In genomic region chr7:144838522-144839503, GRCm38 (mm10) we compare ENCODE assay signal across 9 mouse cellular contexts. TPM values are rescaled to one million over a fixed set of nuclear protein-coding genes. Genes with fewer than 3 reads are reported as not detected.
DNase-seq lines count a peak whose midpoint lies in the region; ATAC-seq lines count a peak whose summit lies in the region.
"Had no signal": no experiment of that assay in that cellular context is flagged by ENCODE, and none has a peak within 500 bp of the region (broad histone marks: within the 10 kb centered on the region; RNA-seq: fewer than 3 reads in every experiment).

No protein-coding gene starts in this region.

- peak overlapping the region; percentile 40 for H3K9ac ChIP-seq in kidney, embryonic 14.5 days (ENCODE audit: low read depth, low read length)
- H3K9ac ChIP-seq in forebrain, embryonic 12.5 days = peak overlapping the region; percentile 33
- H3K9ac ChIP-seq in limb, embryonic 15.5 days = no peak overlapping the region

- H3K4me2 ChIP-seq in kidney, embryonic 14.5 days (replicated peaks; ENCODE audit: low read depth, low read length) = peak overlapping the region; percentile 69
- peak overlapping the region; percentile 60 for H3K4me2 ChIP-seq in forebrain, embryonic 12.5 days
- H3K4me2 ChIP-seq in limb, embryonic 15.5 days = peak overlapping the region; percentile 84

- H3K4me1 ChIP-seq in kidney, embryonic 14.5 days (ENCODE audit: control insufficient read depth, insufficient read depth, low read length) = peaks cover 11% of the 10 kb centered on the region
- peaks cover 21% of the 10 kb centered on the region for H3K4me1 ChIP-seq in forebrain, embryonic 12.5 days
- H3K4me1 ChIP-seq in limb, embryonic 15.5 days = peaks cover 17% of the 10 kb centered on the region

- H3K4me3 ChIP-seq in kidney, embryonic 14.5 days (ENCODE audit: low read length) = peak overlapping the region; percentile 44
- peak overlapping the region; percentile 43 for H3K4me3 ChIP-seq in forebrain, embryonic 12.5 days (replicated peaks)
- peak overlapping the region; percentile 43 for H3K4me3 ChIP-seq in limb, embryonic 15.5 days

- H3K27me3 ChIP-seq in kidney, embryonic 14.5 days (ENCODE audit: control insufficient read depth, insufficient read depth, low read length) = peaks cover 60% of the 10 kb centered on the region
- H3K27me3 ChIP-seq in forebrain, embryonic 12.5 days = peaks cover 96% of the 10 kb centered on the region
- H3K27me3 ChIP-seq in limb, embryonic 15.5 days = peaks cover 88% of the 10 kb centered on the region

- under 1% methylated on average over 85 of the region's 94 CpGs for WGBS in kidney, embryonic 14.5 days
- under 1% methylated on average over 94 of the region's 94 CpGs for WGBS in forebrain, embryonic 12.5 days
- WGBS in limb, embryonic 15.5 days = under 1% methylated on average over 94 of the region's 94 CpGs

- peak; percentile 61 for ATAC-seq in kidney, embryonic 14.5 days (ENCODE audit: low FRiP score, low TSS enrichment)
- peak; percentile 39; the same call in 1 of the 2 replicates for ATAC-seq in forebrain, embryonic 12.5 days (ENCODE audit: low FRiP score)
- no peak for ATAC-seq in limb, embryonic 15.5 days (ENCODE audit: insufficient number of reproducible peaks, low FRiP score, low TSS enrichment, low read depth)
- ATAC-seq in cerebellum, adult (ENCODE audit: insufficient number of reproducible peaks, low FRiP score, low TSS enrichment) = no peak

- no peak overlapping the region for H3K27ac ChIP-seq in kidney, embryonic 14.5 days (ENCODE audit: low read depth, low read length)
- H3K27ac ChIP-seq in forebrain, embryonic 12.5 days = 0 out of 2 replicates have a peak overlapping the region, but pooled peaks have one; percentile 36
- H3K27ac ChIP-seq in limb, embryonic 15.5 days = no peak overlapping the region
- H3K27ac ChIP-seq: macrophage had no signal

- no peaks in the 10 kb centered on the region for H3K36me3 ChIP-seq in kidney, embryonic 14.5 days (ENCODE audit: control insufficient read depth, insufficient read depth, low read length)
- no peaks in the 10 kb centered on the region for H3K36me3 ChIP-seq in forebrain, embryonic 12.5 days (replicated peaks)
- H3K36me3 ChIP-seq in limb, embryonic 15.5 days = no peaks in the 10 kb centered on the region

- H3K9me3 ChIP-seq in kidney, embryonic 14.5 days (ENCODE audit: control insufficient read depth, low read length) = no peaks in the 10 kb centered on the region
- H3K9me3 ChIP-seq in forebrain, embryonic 12.5 days = no peaks in the 10 kb centered on the region
- H3K9me3 ChIP-seq in limb, embryonic 15.5 days = no peaks in the 10 kb centered on the region

- no peak for DNase-seq in kidney, adult 18-20 months
- DNase-seq in R1 (ENCODE audit: low read depth, low spot score) = peak; percentile 74
- DNase-seq in right cerebral cortex, postnatal 10 days (ENCODE audit: low spot score in 2 of 2) = peak; percentile 26 to 33
- no peak for DNase-seq in spleen, postnatal 14 days (ENCODE audit: low spot score in 2 of 2)

RNA-seq across cellular contexts. Expression of gene Fgf3, which starts 0.9 kb away (rescaled TPM):
- polyA plus RNA-seq in kidney, embryonic 14.5 days (2014; fragmentation: Nextera tagmentation; extraction: Ambion mirVana) = 0.18 and 0.70 TPM in 2 replicates
- polyA plus RNA-seq in forebrain, embryonic 12.5 days (2016; fragmentation: Nextera tagmentation; extraction: Ambion mirVana) = 1.2 and 4.4 TPM in 2 replicates
- 0.06 and 0.12 TPM in 2 replicates for polyA plus RNA-seq in limb, embryonic 15.5 days (2015; fragmentation: Nextera tagmentation; extraction: Ambion mirVana)
- polyA plus RNA-seq: macrophage had no signal

RNA-seq across cellular contexts. Expression of gene Fgf4, which starts 8.4 kb away (rescaled TPM):
- not detected in 2 replicates for polyA plus RNA-seq in kidney, embryonic 14.5 days (2014; fragmentation: Nextera tagmentation; extraction: Ambion mirVana)
- not detected in 2 replicates for polyA plus RNA-seq in forebrain, embryonic 12.5 days (2016; fragmentation: Nextera tagmentation; extraction: Ambion mirVana)
- 0.38 and 0.61 TPM in 2 replicates for polyA plus RNA-seq in limb, embryonic 15.5 days (2015; fragmentation: Nextera tagmentation; extraction: Ambion mirVana)
- polyA plus RNA-seq: macrophage had no signal

RNA-seq across cellular contexts. Expression of gene Fgf15, which starts 57.5 kb away (rescaled TPM):
- polyA plus RNA-seq in kidney, embryonic 14.5 days (2014; fragmentation: Nextera tagmentation; extraction: Ambion mirVana) = 2.2 and 2.5 TPM in 2 replicates
- polyA plus RNA-seq in forebrain, embryonic 12.5 days (2016; fragmentation: Nextera tagmentation; extraction: Ambion mirVana) = 69.9 and 94.0 TPM in 2 replicates
- polyA plus RNA-seq in limb, embryonic 15.5 days (2015; fragmentation: Nextera tagmentation; extraction: Ambion mirVana) = not detected in 2 replicates
- polyA plus RNA-seq: macrophage had no signal

Comparison
In these comparisons a context has a peak if more than half of its experiments do, and no peak if none do; other contexts are left out.
1. ATAC-seq: peak in kidney, embryonic 14.5 days (single experiment) and forebrain, embryonic 12.5 days (single experiment); none in limb, embryonic 15.5 days (single experiment) and cerebellum, adult (single experiment).
2. DNase-seq: peak in R1 (single experiment) and right cerebral cortex, postnatal 10 days (2 of 2); none in kidney, adult 18-20 months (single experiment) and spleen, postnatal 14 days (0 of 2).
3. RNA of gene Fgf15, which starts 57.5 kb away (polyA plus RNA-seq): 69.9 to 94.0 TPM in forebrain, embryonic 12.5 days; 2.2 to 2.5 TPM in kidney, embryonic 14.5 days and not detected in limb, embryonic 15.5 days; every median in the first group is over 10 times any median in the second.
4. Peak in every context shown above with its lines, with median percentiles within 50 percentile points of each other: H3K4me2 ChIP-seq and H3K4me3 ChIP-seq.